Mouse (Mus musculus) kidney, embryonic 14.5 days (tissue): Measurements from ENCODE around the gene Wdr37. TPM values are rescaled to one million over a fixed set of nuclear protein-coding genes. Genes with fewer than 3 reads are reported as not detected.
"Not testable (repeated sequence)": the region's sequence is repeated elsewhere in the genome, so short reads cannot be mapped to it uniquely, and the experiment has no call there.

Source experiments
- ATAC-seq: fragments of 200-750 bp; cut with Nextera tagmentation; 2 replicates; pipeline ENCODE4 v1.8.0; 2017; ENCODE audit warnings: moderate number of reproducible peaks, mild to moderate bottlenecking, moderate TSS enrichment, moderate library complexity; ENCODE audit not compliant: low FRiP score, low TSS enrichment
- H3K27ac ChIP-seq: fragments of 300-500 bp; sonication (generic); 2 replicates; pipeline ENCODE4 v1.5.1; 2014; ENCODE audit warnings: low read depth, mild to moderate bottlenecking, low read length, moderate library complexity, mixed read lengths
- H3K27me3 ChIP-seq: fragments of 300-500 bp; sonication (generic); 2 replicates; pipeline ENCODE4 v1.6.1; 2014; ENCODE audit warnings: mild to moderate bottlenecking, low read length; ENCODE audit not compliant: control insufficient read depth, insufficient read depth
- H3K36me3 ChIP-seq: fragments of 300-500 bp; sonication (generic); 2 replicates; pipeline ENCODE4 v1.6.1; 2014; ENCODE audit warnings: low read length, mixed read lengths; ENCODE audit not compliant: control insufficient read depth, insufficient read depth
- H3K4me1 ChIP-seq: fragments of 300-500 bp; sonication (generic); 2 replicates; pipeline ENCODE4 v1.6.1; 2014; ENCODE audit warnings: low read length, mixed read lengths; ENCODE audit not compliant: control insufficient read depth, insufficient read depth
- H3K4me2 ChIP-seq: fragments of 300-500 bp; sonication (generic); replicated peaks from 2 replicates; pipeline ENCODE4 v1.6.1; 2014; ENCODE audit warnings: low read depth, mild to moderate bottlenecking, low read length
- H3K4me3 ChIP-seq: fragments of 300-500 bp; sonication (generic); 2 replicates; pipeline ENCODE4 v1.5.1; 2014; ENCODE audit warnings: mild to moderate bottlenecking, low read length
- H3K9ac ChIP-seq: fragments of 300-500 bp; sonication (generic); 2 replicates; pipeline ENCODE4 v1.6.1; 2014; ENCODE audit warnings: low read depth, mild to moderate bottlenecking, low read length, moderate library complexity
- H3K9me3 ChIP-seq: fragments of 300-500 bp; sonication (generic); 2 replicates; pipeline ENCODE4 v1.6.1; 2016; ENCODE audit warnings: low read length; ENCODE audit not compliant: control insufficient read depth
- WGBS: fragments of 180-500 bp; shearing (Covaris S2); extraction: QIAGEN DNeasy Blood & Tissue Kit; methylation state at CpG from one replicate; pipeline ENCODE4 v1.1.7; 2014; 5-methylcytosine and 5-hydroxymethylcytosine counted together
- polyA plus RNA-seq: library from polyadenylated mRNA; unstranded; fragments of >200 nt; fragmentation: Nextera tagmentation; extraction: Ambion mirVana; gene quantifications from 2 replicates; pipeline ENCODE4 v1.2.1, GENCODE M21; 2014

Gene Wdr37
- polyA plus RNA-seq, 1 experiment from 2014 or later: 24.4 TPM

DNA sequence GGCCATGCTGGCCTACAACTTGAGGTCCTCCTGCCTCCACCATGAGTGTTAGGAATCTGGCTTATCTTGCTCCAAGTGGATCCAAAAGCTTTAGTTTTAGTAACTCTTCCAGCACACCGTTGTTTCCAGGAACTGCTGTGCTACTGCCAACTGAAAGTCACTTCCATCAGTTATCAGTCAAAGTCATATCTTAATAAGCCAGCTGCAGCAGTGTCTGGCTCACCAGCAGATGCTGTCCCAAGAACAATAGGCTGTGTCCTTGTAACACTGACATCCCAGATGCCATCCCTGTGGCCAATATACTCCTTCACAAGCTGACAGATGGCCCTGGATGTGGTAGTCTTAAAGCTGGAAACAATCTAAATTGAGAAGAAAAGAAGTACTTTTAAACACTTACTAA, 22.4 kb downstream of the Wdr37 start:
- no peak for ATAC-seq
- Histone ChIP-seq H3K9me3 (no peaks in the 10 kb centered on the region), H3K4me3 (no peak overlapping the region)

DNA sequence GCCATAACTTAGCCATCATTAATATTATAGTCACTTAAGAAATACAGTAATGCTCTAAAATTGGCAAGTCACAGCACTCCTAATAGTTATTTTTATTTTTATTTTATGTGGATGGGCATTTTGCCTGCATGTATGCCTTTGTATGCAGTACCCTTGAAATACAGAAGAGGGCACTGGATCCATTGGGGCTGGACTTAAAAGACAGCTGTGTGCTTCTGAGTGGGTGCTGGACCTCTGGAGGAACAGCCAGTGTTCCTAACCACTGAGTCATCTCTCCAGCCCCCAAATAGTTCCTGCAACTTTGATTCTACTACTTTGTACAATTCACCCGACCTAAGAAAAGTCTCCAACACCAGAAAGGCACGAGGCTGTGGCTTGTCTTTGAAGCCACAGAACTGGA, 24.0 kb downstream of the Wdr37 start:
- Histone ChIP-seq H3K4me2 (no peak overlapping the region), H3K9ac (no peak overlapping the region), H3K27ac (no peak overlapping the region), H3K9me3 (no peaks in the 10 kb centered on the region), H3K36me3 (peaks cover 26% of the 10 kb centered on the region), H3K4me1 (no peaks in the 10 kb centered on the region), H3K27me3 (no peaks in the 10 kb centered on the region), H3K4me3 (no peak overlapping the region)
- 68% methylated on average over 2 of the region's 2 CpGs for WGBS
- ATAC-seq: no peak

More for the DNA sequence above, 22.4 kb downstream of the Wdr37 start:
- Histone ChIP-seq H3K27ac (no peak overlapping the region), H3K9ac (no peak overlapping the region), H3K27me3 (no peaks in the 10 kb centered on the region), H3K4me2 (no peak overlapping the region), H3K4me1 (no peaks in the 10 kb centered on the region), H3K36me3 (peaks cover 30% of the 10 kb centered on the region)
- 88% methylated on average over 1 of the region's 1 CpGs for WGBS

DNA sequence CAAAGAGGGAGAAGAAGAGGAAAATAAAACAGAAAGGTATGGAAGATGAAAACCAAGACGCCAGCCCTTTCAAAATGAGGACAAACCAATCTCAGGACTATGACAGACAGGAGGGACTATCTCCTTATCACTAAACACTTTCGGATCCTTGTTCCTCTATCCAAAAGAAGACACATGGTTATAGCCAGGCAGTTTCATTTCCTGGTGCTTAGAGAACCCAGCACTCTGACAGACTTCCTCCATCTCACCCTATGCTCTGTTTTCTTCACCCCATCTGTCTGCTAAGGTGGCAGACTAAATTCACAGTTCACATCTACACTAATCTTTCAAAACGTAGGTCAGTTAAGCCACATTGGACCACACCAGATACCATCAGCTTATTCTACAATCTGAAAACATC, 29.4 kb downstream of the Wdr37 start:
- no peak for ATAC-seq
- H3K36me3 ChIP-seq: peaks cover 47% of the 10 kb centered on the region

DNA sequence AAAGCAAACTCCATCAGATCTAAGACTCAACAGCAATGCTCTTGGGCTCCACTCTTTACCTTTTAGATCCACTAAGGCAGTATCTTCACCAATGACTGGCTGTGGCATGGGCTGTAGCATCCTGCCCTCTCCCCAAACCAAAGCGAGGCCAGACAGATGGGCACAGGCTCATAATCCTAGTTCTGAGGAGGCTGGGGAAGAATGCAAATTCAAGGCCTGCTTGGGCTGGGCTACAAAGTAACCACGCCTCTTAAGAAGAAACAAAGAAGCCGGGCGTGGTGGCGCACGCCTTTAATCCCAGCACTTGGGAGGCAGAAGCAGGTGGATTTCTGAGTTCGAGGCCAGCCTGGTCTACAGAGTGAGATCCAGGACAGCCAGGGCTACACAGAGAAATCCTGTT, 29.9 kb downstream of the Wdr37 start:
- not testable (repeated sequence) for H3K4me2 ChIP-seq, H3K9me3 ChIP-seq, H3K4me3 ChIP-seq, H3K27ac ChIP-seq, H3K4me1 ChIP-seq, H3K27me3 ChIP-seq, ATAC-seq, H3K9ac ChIP-seq
- peaks cover 43% of the 10 kb centered on the region for H3K36me3 ChIP-seq
- WGBS: 96% methylated on average over 7 of the region's 7 CpGs

More for the DNA sequence above, 29.4 kb downstream of the Wdr37 start:
- Histone ChIP-seq H3K27me3 (no peaks in the 10 kb centered on the region), H3K4me3 (no peak overlapping the region), H3K9me3 (no peaks in the 10 kb centered on the region), H3K27ac (no peak overlapping the region), H3K4me1 (no peaks in the 10 kb centered on the region), H3K9ac (no peak overlapping the region), H3K4me2 (no peak overlapping the region)
- WGBS: 90% methylated on average over 3 of the region's 3 CpGs

DNA sequence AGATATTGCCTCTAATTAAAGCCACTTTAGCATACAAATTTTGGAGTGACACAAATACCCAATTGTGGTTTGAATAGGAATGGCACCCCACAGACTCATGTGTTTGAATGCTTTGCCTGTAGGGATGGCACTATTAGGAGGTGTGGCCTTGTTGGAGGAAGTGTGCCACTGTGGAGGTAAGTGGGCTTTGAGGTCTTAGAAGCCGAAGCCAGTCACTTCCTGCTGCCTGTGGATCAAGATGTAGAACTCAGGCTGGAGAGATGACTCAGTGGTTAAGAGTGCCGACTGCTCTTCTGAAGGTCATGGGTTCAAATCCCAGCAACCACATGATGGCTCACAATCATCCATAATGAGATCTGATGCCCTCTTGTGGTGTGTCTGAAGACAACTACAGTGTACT, 30.8 kb downstream of the Wdr37 start:
- WGBS: 79% methylated on average over 2 of the region's 2 CpGs
- Histone ChIP-seq H3K27me3 (no peaks in the 10 kb centered on the region), H3K9ac (no peak overlapping the region), H3K4me3 (no peak overlapping the region), H3K4me1 (no peaks in the 10 kb centered on the region), H3K36me3 (peaks cover 46% of the 10 kb centered on the region), H3K9me3 (no peaks in the 10 kb centered on the region), H3K27ac (no peak overlapping the region), H3K4me2 (no peak overlapping the region)
- ATAC-seq: no peak

DNA sequence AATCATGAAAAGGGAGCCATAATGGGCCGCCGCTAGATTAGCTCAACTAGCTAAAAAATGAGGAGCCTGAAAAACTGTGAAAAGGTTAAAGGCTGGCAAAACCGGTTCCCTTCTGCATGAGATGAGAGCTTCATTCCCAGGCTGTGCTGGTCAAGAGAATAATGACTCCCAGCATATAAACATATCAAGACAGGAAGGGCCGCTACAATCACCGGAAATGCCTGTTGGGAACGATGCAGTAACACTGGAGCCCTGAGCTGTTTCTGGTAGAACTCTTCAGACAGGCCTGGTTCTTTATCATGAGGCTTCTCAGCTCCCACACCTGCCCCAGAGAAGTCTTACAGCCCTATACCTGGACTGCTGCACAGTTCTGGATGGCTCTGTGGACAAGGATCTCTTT, 31.8 kb downstream of the Wdr37 start:
- WGBS: 92% methylated on average over 6 of the region's 6 CpGs
- no peak for ATAC-seq
- peak overlapping the region; percentile 59; the same call in 1 of the 2 replicates for H3K27ac ChIP-seq

DNA sequence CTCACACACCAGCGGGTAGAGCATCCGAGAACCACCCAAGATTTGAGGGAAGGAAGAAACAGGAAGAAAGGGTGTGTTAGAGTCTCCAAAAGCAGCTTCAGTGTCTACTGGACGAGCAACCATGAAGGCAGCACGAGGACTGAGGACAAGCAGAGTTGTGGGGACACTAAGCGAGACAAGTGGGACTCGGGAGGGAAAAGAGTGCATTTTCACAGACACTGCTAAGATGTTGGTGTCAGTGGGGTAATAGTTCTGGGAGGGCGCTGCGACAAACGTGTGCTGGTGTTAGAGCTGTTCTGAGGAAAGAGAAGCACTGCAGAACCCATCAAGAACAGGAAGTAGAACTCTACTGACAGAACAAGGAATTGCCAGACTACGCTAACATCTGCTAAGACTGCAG, 32.6 kb downstream of the Wdr37 start:
- Histone ChIP-seq H3K4me3 (no peak overlapping the region), H3K27ac (peak overlapping the region; percentile 59; the same call in 1 of the 2 replicates), H3K9me3 (no peaks in the 10 kb centered on the region), H3K4me2 (no peak overlapping the region), H3K27me3 (no peaks in the 10 kb centered on the region), H3K4me1 (no peaks in the 10 kb centered on the region), H3K9ac (no peak overlapping the region), H3K36me3 (peaks cover 60% of the 10 kb centered on the region)
- WGBS: 88% methylated on average over 10 of the region's 10 CpGs
- ATAC-seq: no peak

More for the DNA sequence above, 31.8 kb downstream of the Wdr37 start:
- H3K9ac ChIP-seq: no peak overlapping the region
- H3K4me2 ChIP-seq: no peak overlapping the region
- no peaks in the 10 kb centered on the region for H3K4me1 ChIP-seq
- peaks cover 53% of the 10 kb centered on the region for H3K36me3 ChIP-seq
- H3K4me3 ChIP-seq: no peak overlapping the region
- no peaks in the 10 kb centered on the region for H3K27me3 ChIP-seq
- H3K9me3 ChIP-seq: no peaks in the 10 kb centered on the region

DNA sequence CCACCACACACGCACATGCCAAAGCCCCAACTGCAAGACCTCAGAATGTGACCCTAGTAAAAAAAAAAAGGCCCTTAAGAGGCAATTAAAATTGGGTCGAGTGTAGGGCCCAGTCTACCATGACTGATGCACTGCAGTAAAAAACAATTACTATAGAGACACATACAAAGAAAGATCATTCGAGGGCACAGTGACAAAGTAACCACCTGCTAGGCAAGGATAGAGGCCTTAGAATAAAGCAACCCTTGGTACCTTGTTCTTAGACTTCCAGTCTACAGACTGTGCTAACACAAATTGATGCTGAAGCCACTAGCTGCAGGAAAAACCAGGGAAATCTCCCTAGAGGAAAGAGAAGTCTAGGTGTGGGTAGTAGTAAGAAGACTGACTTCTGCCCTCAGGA, 33.3 kb downstream of the Wdr37 start:
- Histone ChIP-seq H3K4me3 (no peak overlapping the region), H3K27ac (no peak overlapping the region), H3K4me2 (no peak overlapping the region), H3K27me3 (no peaks in the 10 kb centered on the region), H3K9ac (no peak overlapping the region), H3K4me1 (no peaks in the 10 kb centered on the region), H3K36me3 (peaks cover 67% of the 10 kb centered on the region), H3K9me3 (no peaks in the 10 kb centered on the region)
- peak; percentile 6; the same call in 1 of the 2 replicates for ATAC-seq
- WGBS: 49% methylated on average over 3 of the region's 3 CpGs

DNA sequence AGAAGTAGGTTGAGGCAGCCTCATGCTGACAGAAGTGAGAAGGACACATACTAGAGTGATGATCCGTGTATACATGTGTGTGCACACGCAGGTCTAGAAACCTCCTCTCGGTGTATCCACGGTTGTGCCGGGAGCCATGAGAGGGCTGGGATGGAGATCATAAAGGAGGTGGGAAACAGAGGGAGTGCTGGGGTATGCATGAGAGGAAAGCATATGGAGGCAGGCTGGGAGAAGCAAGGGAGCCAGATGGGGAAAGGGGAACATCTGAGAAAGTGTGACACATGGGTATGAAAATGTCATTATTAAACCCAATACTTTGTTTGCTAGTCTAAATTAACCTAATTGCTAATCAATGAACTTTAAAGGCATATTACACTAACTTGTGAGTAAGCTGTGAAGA, 37.1 kb downstream of the Wdr37 start:
- no peak for ATAC-seq
- H3K36me3 ChIP-seq: peaks cover 50% of the 10 kb centered on the region
- no peak overlapping the region for H3K4me3 ChIP-seq
- H3K9me3 ChIP-seq: no peaks in the 10 kb centered on the region
- H3K27me3 ChIP-seq: no peaks in the 10 kb centered on the region
- H3K27ac ChIP-seq: no peak overlapping the region
- no peaks in the 10 kb centered on the region for H3K4me1 ChIP-seq
- H3K9ac ChIP-seq: no peak overlapping the region
- WGBS: 96% methylated on average over 5 of the region's 5 CpGs
- H3K4me2 ChIP-seq: no peak overlapping the region
